Mouse (Mus musculus): ENCODE data around the gene Ttc5. TPM values are rescaled to one million over a fixed set of nuclear protein-coding genes. Genes with fewer than 3 reads are reported as not detected.
"Not testable (repeated sequence)": the region's sequence is repeated elsewhere in the genome, so short reads cannot be mapped to it uniquely, and the experiment has no call there.

The Ttc5 gene
- total and polyA plus RNA-seq, 3 experiments: 44.3 to 72.1 (median 57.8) TPM

DNA sequence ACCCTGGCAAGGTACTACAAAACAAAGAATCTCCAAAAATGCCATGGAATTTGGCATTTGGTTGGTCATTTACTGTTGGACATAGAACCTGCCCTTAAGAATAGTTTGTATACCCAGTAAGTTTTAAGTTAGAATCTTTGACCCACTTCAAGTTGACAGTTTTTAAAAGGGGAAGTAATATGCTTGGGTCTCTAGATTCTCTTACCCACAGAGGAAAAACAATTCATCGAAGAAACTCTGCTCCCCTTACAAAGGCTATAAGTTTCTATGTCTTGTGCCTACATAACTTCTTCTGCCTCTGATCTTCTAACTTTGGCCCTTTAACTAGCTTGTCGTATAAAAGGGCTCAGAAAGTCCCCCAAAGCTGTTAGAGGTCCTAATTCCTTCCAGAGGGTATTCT, 45.0 kb downstream of the Ttc5 start:
- TF ChIP-seq NELFE (IDR thresholded peaks at IDR 0.05; ENCODE audit: low read depth, low read length) (no peak), GABPA (IDR thresholded peaks at IDR 0.05; ENCODE audit: insufficient replicate concordance, low read depth, low read length) (no peak), MAX (IDR thresholded peaks at IDR 0.05; ENCODE audit: low read length) (no peak), MYC (IDR thresholded peaks at IDR 0.05; ENCODE audit: low read depth, low read length) (no peak), TBP (conservative IDR thresholded peaks at IDR 0.05; ENCODE audit: low read depth, low read length) (no peak), ZNF384 (IDR thresholded peaks at IDR 0.05; ENCODE audit: low read depth, low read length) (no peak), PAX5 (IDR thresholded peaks at IDR 0.05; ENCODE audit: low read length) (no peak)

DNA sequence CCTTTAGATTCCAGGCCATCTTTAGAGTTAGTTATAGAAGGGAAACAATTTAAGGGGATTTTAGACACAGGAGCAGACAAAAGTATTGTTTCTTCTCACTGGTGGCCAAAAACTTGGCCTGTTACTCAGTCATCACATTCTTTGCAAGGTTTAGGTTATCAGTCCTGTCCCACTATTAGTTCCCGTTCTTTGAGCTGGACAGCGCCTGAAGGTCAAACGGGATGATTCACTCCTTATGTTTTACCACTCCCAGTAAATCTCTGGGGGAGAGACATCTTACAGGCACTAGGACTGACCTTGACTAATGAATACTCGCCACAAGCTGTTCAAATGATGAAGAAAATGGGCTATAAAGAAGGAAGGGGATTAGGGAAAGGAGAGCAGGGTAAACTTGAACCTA, 62.9 kb downstream of the Ttc5 start:
- H3K27ac ChIP-seq (ENCODE audit: insufficient read depth, low read depth); H3K27me3 ChIP-seq (replicated peaks); H3K9me3 ChIP-seq (replicated peaks; ENCODE audit: low read length); H3K4me3 ChIP-seq (replicated peaks in 1 of 3; ENCODE audit: low read depth in 2 of 3, low read length in 2 of 3, poor library complexity in 1 of 3); H3K4me2 ChIP-seq (ENCODE audit: insufficient read depth, low read depth, poor library complexity, severe bottlenecking); dilution Hi-C loops (cut with MboI; ENCODE audit: extremely low pct_ligation_motif_present, extremely low pct_unique_long_range_greater_than_20kb, low sequenced_read_pairs); H3K79me2 ChIP-seq (replicated peaks; ENCODE audit: control insufficient read depth, extremely low read depth, insufficient read depth, poor library complexity, severe bottlenecking); DNase-seq (ENCODE audit: extremely low read depth); in situ Hi-C loops (cut with MboI; ENCODE audit: low pct_ligation_motif_present, low pct_unique_long_range_greater_than_20kb, low sequenced_read_pairs); H3K36me3 ChIP-seq (replicated peaks in 1 of 2; ENCODE audit: control insufficient read depth in 1 of 2, insufficient read depth in 1 of 2, low read length in 1 of 2); H3K9ac ChIP-seq (ENCODE audit: insufficient read depth, low read depth); H3K4me1 ChIP-seq (ENCODE audit: control insufficient read depth in 1 of 2, insufficient read depth in 2 of 2): not testable (repeated sequence)

More for the DNA sequence above, 45.0 kb downstream of the Ttc5 start:
- dilution Hi-C loops (cut with MboI; ENCODE audit: extremely low pct_ligation_motif_present, extremely low pct_unique_long_range_greater_than_20kb, low sequenced_read_pairs) (no loop called here), in situ Hi-C loops (cut with MboI; ENCODE audit: low pct_ligation_motif_present, low pct_unique_long_range_greater_than_20kb, low sequenced_read_pairs) (no loop called here)
- H3K9ac ChIP-seq (ENCODE audit: insufficient read depth, low read depth): no peak overlapping the region
- DNase-seq (ENCODE audit: extremely low read depth): no peak
- no peaks in the 10 kb centered on the region for H3K9me3 ChIP-seq (replicated peaks; ENCODE audit: low read length)
- no peak overlapping the region for H3K4me3 ChIP-seq (replicated peaks in 1 of 3; ENCODE audit: low read depth in 2 of 3, low read length in 2 of 3, poor library complexity in 1 of 3)
- H3K27ac ChIP-seq (ENCODE audit: insufficient read depth, low read depth): no peak overlapping the region
- H3K27me3 ChIP-seq (replicated peaks): peaks cover 9% of the 10 kb centered on the region
- H3K79me2 ChIP-seq (replicated peaks; ENCODE audit: control insufficient read depth, extremely low read depth, insufficient read depth, poor library complexity, severe bottlenecking): no peaks in the 10 kb centered on the region
- no peaks in the 10 kb centered on the region for H3K4me1 ChIP-seq (ENCODE audit: control insufficient read depth in 1 of 2, insufficient read depth in 2 of 2)
- no peaks in the 10 kb centered on the region for H3K36me3 ChIP-seq (replicated peaks in 1 of 2; ENCODE audit: control insufficient read depth in 1 of 2, insufficient read depth in 1 of 2, low read length in 1 of 2)
- H3K4me2 ChIP-seq (ENCODE audit: insufficient read depth, low read depth, poor library complexity, severe bottlenecking): no peak overlapping the region

DNA sequence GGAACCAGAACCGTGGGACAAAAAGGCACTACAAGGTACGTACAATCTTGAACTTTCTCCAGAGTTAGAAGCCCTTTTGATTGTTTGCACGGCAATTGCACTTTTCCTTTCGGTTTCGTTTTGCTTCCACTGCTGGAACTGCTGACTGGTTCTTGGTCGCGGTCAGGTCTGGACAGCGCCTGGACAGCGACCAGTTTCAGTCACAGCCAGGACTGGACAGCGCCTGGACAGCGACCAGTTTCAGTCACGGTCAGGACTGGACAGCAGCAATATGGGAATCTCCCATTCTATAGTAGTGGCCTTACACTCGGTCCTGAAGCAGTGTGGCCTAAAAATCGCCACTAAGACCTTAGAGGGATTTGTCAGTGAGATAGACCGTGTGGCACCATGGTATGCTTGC, 65.4 kb downstream of the Ttc5 start:
- H3K79me2 ChIP-seq (replicated peaks; ENCODE audit: control insufficient read depth, extremely low read depth, insufficient read depth, poor library complexity, severe bottlenecking); H3K27ac ChIP-seq (ENCODE audit: insufficient read depth, low read depth); H3K9ac ChIP-seq (ENCODE audit: insufficient read depth, low read depth); in situ Hi-C loops (cut with MboI; ENCODE audit: low pct_ligation_motif_present, low pct_unique_long_range_greater_than_20kb, low sequenced_read_pairs); H3K4me3 ChIP-seq (replicated peaks in 1 of 3; ENCODE audit: low read depth in 2 of 3, low read length in 2 of 3, poor library complexity in 1 of 3); H3K4me1 ChIP-seq (ENCODE audit: control insufficient read depth in 1 of 2, insufficient read depth in 2 of 2); H3K36me3 ChIP-seq (replicated peaks in 1 of 2; ENCODE audit: control insufficient read depth in 1 of 2, insufficient read depth in 1 of 2, low read length in 1 of 2); H3K9me3 ChIP-seq (replicated peaks; ENCODE audit: low read length); H3K27me3 ChIP-seq (replicated peaks); H3K4me2 ChIP-seq (ENCODE audit: insufficient read depth, low read depth, poor library complexity, severe bottlenecking); dilution Hi-C loops (cut with MboI; ENCODE audit: extremely low pct_ligation_motif_present, extremely low pct_unique_long_range_greater_than_20kb, low sequenced_read_pairs); DNase-seq (ENCODE audit: extremely low read depth): not testable (repeated sequence)

Other genes with a start within 250 kb of the Ttc5 start
- gene Olfr744, start 170.6 kb downstream of the Ttc5 start, total RNA-seq (2012; rRNA removed): not detected in 2 replicates
- not detected in 2 replicates for gene Olfr744, start 170.6 kb downstream of the Ttc5 start, total RNA-seq (2014; rRNA removed)
- not detected in 2 replicates for gene Olfr744, start 170.6 kb downstream of the Ttc5 start, polyA plus RNA-seq (2012; ENCODE audit: insufficient read length, low read depth)
- gene Olfr745, start 146.1 kb downstream of the Ttc5 start, total RNA-seq (2012; rRNA removed): not detected in 2 replicates
- gene Olfr745, start 146.1 kb downstream of the Ttc5 start, total RNA-seq (2014; rRNA removed): not detected in 2 replicates
- not detected in 2 replicates for gene Olfr745, start 146.1 kb downstream of the Ttc5 start, polyA plus RNA-seq (2012; ENCODE audit: insufficient read length, low read depth)
- gene Olfr746, start 138.4 kb downstream of the Ttc5 start, total RNA-seq (2012; rRNA removed): not detected in 2 replicates
- not detected in 2 replicates for gene Olfr746, start 138.4 kb downstream of the Ttc5 start, total RNA-seq (2014; rRNA removed)
- gene Olfr746, start 138.4 kb downstream of the Ttc5 start, polyA plus RNA-seq (2012; ENCODE audit: insufficient read length, low read depth): not detected in 2 replicates
- not detected in 2 replicates for gene Olfr747, start 92.3 kb downstream of the Ttc5 start, total RNA-seq (2012; rRNA removed)
- gene Olfr747, start 92.3 kb downstream of the Ttc5 start, total RNA-seq (2014; rRNA removed): not detected in 2 replicates
- gene Olfr747, start 92.3 kb downstream of the Ttc5 start, polyA plus RNA-seq (2012; ENCODE audit: insufficient read length, low read depth): not detected in 2 replicates
- gene Olfr748, start 78.1 kb downstream of the Ttc5 start, total RNA-seq (2012; rRNA removed): not detected in 2 replicates
- gene Olfr748, start 78.1 kb downstream of the Ttc5 start, total RNA-seq (2014; rRNA removed): not detected in 2 replicates
- gene Olfr748, start 78.1 kb downstream of the Ttc5 start, polyA plus RNA-seq (2012; ENCODE audit: insufficient read length, low read depth): not detected in 2 replicates
- not detected in 2 replicates for gene Olfr749, start 40.4 kb downstream of the Ttc5 start, total RNA-seq (2012; rRNA removed)
- gene Olfr749, start 40.4 kb downstream of the Ttc5 start, total RNA-seq (2014; rRNA removed): not detected in 2 replicates
- not detected in 2 replicates for gene Olfr749, start 40.4 kb downstream of the Ttc5 start, polyA plus RNA-seq (2012; ENCODE audit: insufficient read length, low read depth)
- 2.7 and 4.2 TPM in 2 replicates for gene Ccnb1ip1, start 22.2 kb upstream of the Ttc5 start, total RNA-seq (2012; rRNA removed)
- not detected in 2 replicates for gene Ccnb1ip1, start 22.2 kb upstream of the Ttc5 start, total RNA-seq (2014; rRNA removed)
- not detected in 2 replicates for gene Ccnb1ip1, start 22.2 kb upstream of the Ttc5 start, polyA plus RNA-seq (2012; ENCODE audit: insufficient read length, low read depth)
- gene Parp2, start 22.3 kb upstream of the Ttc5 start, total RNA-seq (2012; rRNA removed): 55.9 and 64.6 TPM in 2 replicates
- gene Parp2, start 22.3 kb upstream of the Ttc5 start, total RNA-seq (2014; rRNA removed): 95.9 and 117 TPM in 2 replicates
- 82.3 and 90.9 TPM in 2 replicates for gene Parp2, start 22.3 kb upstream of the Ttc5 start, polyA plus RNA-seq (2012; ENCODE audit: insufficient read length, low read depth)
- 12.2 and 14.7 TPM in 2 replicates for gene Tep1, start 85.0 kb upstream of the Ttc5 start, total RNA-seq (2012; rRNA removed)
- 3.5 and 4.1 TPM in 2 replicates for gene Tep1, start 85.0 kb upstream of the Ttc5 start, total RNA-seq (2014; rRNA removed)
- 12.9 and 14.0 TPM in 2 replicates for gene Tep1, start 85.0 kb upstream of the Ttc5 start, polyA plus RNA-seq (2012; ENCODE audit: insufficient read length, low read depth)
- gene Klhl33, start 112.0 kb upstream of the Ttc5 start, total RNA-seq (2012; rRNA removed): not detected in 2 replicates
- not detected in 2 replicates for gene Klhl33, start 112.0 kb upstream of the Ttc5 start, total RNA-seq (2014; rRNA removed)
- gene Klhl33, start 112.0 kb upstream of the Ttc5 start, polyA plus RNA-seq (2012; ENCODE audit: insufficient read length, low read depth): not detected in 2 replicates
- 39.1 and 41.7 TPM in 2 replicates for gene Osgep, start 139.4 kb upstream of the Ttc5 start, total RNA-seq (2012; rRNA removed)
- 88.7 and 90.4 TPM in 2 replicates for gene Osgep, start 139.4 kb upstream of the Ttc5 start, total RNA-seq (2014; rRNA removed)
- gene Osgep, start 139.4 kb upstream of the Ttc5 start, polyA plus RNA-seq (2012; ENCODE audit: insufficient read length, low read depth): 48.4 and 57.6 TPM in 2 replicates
- 178 and 250 TPM in 2 replicates for gene Apex1, start 139.4 kb upstream of the Ttc5 start, total RNA-seq (2012; rRNA removed)
- gene Apex1, start 139.4 kb upstream of the Ttc5 start, total RNA-seq (2014; rRNA removed): 417 and 427 TPM in 2 replicates
- 353 and 354 TPM in 2 replicates for gene Apex1, start 139.4 kb upstream of the Ttc5 start, polyA plus RNA-seq (2012; ENCODE audit: insufficient read length, low read depth)
- gene Pip4p1, start 145.3 kb upstream of the Ttc5 start, total RNA-seq (2012; rRNA removed): 18.1 and 21.2 TPM in 2 replicates
- 28.1 and 29.2 TPM in 2 replicates for gene Pip4p1, start 145.3 kb upstream of the Ttc5 start, total RNA-seq (2014; rRNA removed)
- 31.1 and 35.5 TPM in 2 replicates for gene Pip4p1, start 145.3 kb upstream of the Ttc5 start, polyA plus RNA-seq (2012; ENCODE audit: insufficient read length, low read depth)
- gene Pnp, start 145.6 kb upstream of the Ttc5 start, total RNA-seq (2012; rRNA removed): 99.3 and 113 TPM in 2 replicates
- gene Pnp, start 145.6 kb upstream of the Ttc5 start, total RNA-seq (2014; rRNA removed): 118 and 128 TPM in 2 replicates
- gene Pnp, start 145.6 kb upstream of the Ttc5 start, polyA plus RNA-seq (2012; ENCODE audit: insufficient read length, low read depth): 65.9 and 80.0 TPM in 2 replicates
- not detected in 2 replicates for gene Gm49342, start 159.0 kb upstream of the Ttc5 start, total RNA-seq (2012; rRNA removed)
- 108 and 120 TPM in 2 replicates for gene Gm49342, start 159.0 kb upstream of the Ttc5 start, total RNA-seq (2014; rRNA removed)
- 50.6 and 100 TPM in 2 replicates for gene Gm49342, start 159.0 kb upstream of the Ttc5 start, polyA plus RNA-seq (2012; ENCODE audit: insufficient read length, low read depth)
- 0.21 TPM in 2 replicates for gene Pnp2, start 170.5 kb upstream of the Ttc5 start, total RNA-seq (2012; rRNA removed)
- gene Pnp2, start 170.5 kb upstream of the Ttc5 start, total RNA-seq (2014; rRNA removed): 0.43 TPM in 1 of 2 replicates, not detected in the other
- gene Pnp2, start 170.5 kb upstream of the Ttc5 start, polyA plus RNA-seq (2012; ENCODE audit: insufficient read length, low read depth): 0.91 TPM in 1 of 2 replicates, not detected in the other
- not detected in 2 replicates for gene Rnase10, start 222.2 kb upstream of the Ttc5 start, total RNA-seq (2012; rRNA removed)
- gene Rnase10, start 222.2 kb upstream of the Ttc5 start, total RNA-seq (2014; rRNA removed): not detected in 2 replicates
- gene Rnase10, start 222.2 kb upstream of the Ttc5 start, polyA plus RNA-seq (2012; ENCODE audit: insufficient read length, low read depth): not detected in 2 replicates